Mouse (Mus musculus): Measurements from ENCODE around the gene Hoxb3. TPM values are rescaled to one million over a fixed set of nuclear protein-coding genes. Genes with fewer than 3 reads are reported as not detected.

Gene Hoxb3
- 1.4 to 2.1 TPM (median 1.8 TPM) in 3 replicates for total RNA-seq (2017)

GRCm38 (mm10) chr11:96323154-96323553 is at the start of gene Hoxb3:
Gene Hoxb3, plus strand, starts transcription at chr11:96323326.
- no peak for ATAC-seq (replicated peaks; ENCODE audit: insufficient number of reproducible peaks, low FRiP score, low TSS enrichment, poor library complexity, severe bottlenecking)

GRCm38 (mm10) chr11:96274428-96274827 is 48.7 kb upstream of the Hoxb3 start:
- ATAC-seq (replicated peaks; ENCODE audit: insufficient number of reproducible peaks, low FRiP score, low TSS enrichment, poor library complexity, severe bottlenecking), result no peak

GRCm38 (mm10) chr11:96275896-96276295 is 47.2 kb upstream of the Hoxb3 start:
- ATAC-seq (replicated peaks; ENCODE audit: insufficient number of reproducible peaks, low FRiP score, low TSS enrichment, poor library complexity, severe bottlenecking), result no peak

- ATAC-seq (replicated peaks; ENCODE audit: insufficient number of reproducible peaks, low FRiP score, low TSS enrichment, poor library complexity, severe bottlenecking), result no peak
Observed at GRCm38 (mm10) chr11:96277151-96278044, 45.7 kb upstream of the Hoxb3 start.

GRCm38 (mm10) chr11:96278324-96278723 is 44.8 kb upstream of the Hoxb3 start:
- no peak for ATAC-seq (replicated peaks; ENCODE audit: insufficient number of reproducible peaks, low FRiP score, low TSS enrichment, poor library complexity, severe bottlenecking)

- ATAC-seq (replicated peaks; ENCODE audit: insufficient number of reproducible peaks, low FRiP score, low TSS enrichment, poor library complexity, severe bottlenecking), result peak; percentile 92
Observed at GRCm38 (mm10) chr11:96278773-96279172, 44.4 kb upstream of the Hoxb3 start.

GRCm38 (mm10) chr11:96279421-96280233 is 43.5 kb upstream of the Hoxb3 start:
- ATAC-seq (replicated peaks; ENCODE audit: insufficient number of reproducible peaks, low FRiP score, low TSS enrichment, poor library complexity, severe bottlenecking), result no peak

GRCm38 (mm10) chr11:96280399-96281378 is 42.4 kb upstream of the Hoxb3 start:
- ATAC-seq (replicated peaks; ENCODE audit: insufficient number of reproducible peaks, low FRiP score, low TSS enrichment, poor library complexity, severe bottlenecking), result no peak

GRCm38 (mm10) chr11:96281396-96281795 is 41.7 kb upstream of the Hoxb3 start:
- no peak for ATAC-seq (replicated peaks; ENCODE audit: insufficient number of reproducible peaks, low FRiP score, low TSS enrichment, poor library complexity, severe bottlenecking)

GRCm38 (mm10) chr11:96281855-96282570 is 41.1 kb upstream of the Hoxb3 start, which contains the start of gene Hoxb8:
Gene Hoxb8, plus strand, starts transcription at chr11:96281905.
- no peak for ATAC-seq (replicated peaks; ENCODE audit: insufficient number of reproducible peaks, low FRiP score, low TSS enrichment, poor library complexity, severe bottlenecking)

- ATAC-seq (replicated peaks; ENCODE audit: insufficient number of reproducible peaks, low FRiP score, low TSS enrichment, poor library complexity, severe bottlenecking), result no peak
Observed at GRCm38 (mm10) chr11:96282795-96283430, 40.2 kb upstream of the Hoxb3 start.

- no peak for ATAC-seq (replicated peaks; ENCODE audit: insufficient number of reproducible peaks, low FRiP score, low TSS enrichment, poor library complexity, severe bottlenecking)
Observed at GRCm38 (mm10) chr11:96284041-96284749, 38.9 kb upstream of the Hoxb3 start.

GRCm38 (mm10) chr11:96284774-96285734 is 38.1 kb upstream of the Hoxb3 start:
- ATAC-seq (replicated peaks; ENCODE audit: insufficient number of reproducible peaks, low FRiP score, low TSS enrichment, poor library complexity, severe bottlenecking), result no peak

GRCm38 (mm10) chr11:96285771-96286738 is 37.1 kb upstream of the Hoxb3 start, which contains the start of gene Hoxb7:
Gene Hoxb7, plus strand, starts transcription at chr11:96286623.
- no peak for ATAC-seq (replicated peaks; ENCODE audit: insufficient number of reproducible peaks, low FRiP score, low TSS enrichment, poor library complexity, severe bottlenecking)
